Mouse (Mus musculus): ENCODE results near the gene Sstr3. TPM values are rescaled to one million over a fixed set of nuclear protein-coding genes. Genes with fewer than 3 reads are reported as not detected.

Sstr3 gene
- polyA plus RNA-seq (2014; fragmentation: Nextera tagmentation; extraction: Ambion mirVana), result 0.12 TPM in 1 of 2 replicates, not detected in the other

DNA sequence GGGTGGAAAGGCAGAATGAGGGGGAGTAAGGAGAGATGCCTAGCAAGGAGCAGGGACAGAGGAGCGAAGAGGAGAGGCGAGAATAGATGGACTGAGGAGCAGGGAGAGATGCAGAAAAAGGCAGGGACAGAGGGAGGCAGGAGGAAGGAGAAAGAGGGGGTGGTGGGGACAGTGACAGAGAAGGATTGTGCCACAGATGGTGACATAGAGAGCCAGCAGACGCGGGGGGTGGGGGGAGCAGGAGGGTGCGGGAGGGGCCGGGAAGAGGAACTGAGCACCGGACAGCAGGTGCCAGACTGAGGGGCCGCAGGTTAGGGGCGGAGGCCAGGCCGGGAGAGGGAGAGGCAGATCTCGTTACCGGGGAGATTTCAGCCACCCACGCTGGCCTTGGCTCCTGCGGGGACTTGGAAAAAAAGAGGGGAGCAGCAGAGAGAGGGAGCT lies at the start of gene Sstr3:
Gene Sstr3, minus strand, starts transcription at position 125 of the 441 bp plus-strand sequence.
- H3K4me2 ChIP-seq (replicated peaks; ENCODE audit: low read depth, low read length), result no peak within 1 kb of the TSS

GRCm38 (mm10) chr15:78593896-78594425 lies 49.5 kb upstream of the Sstr3 start:
- 92% methylated on average over 7 of the region's 7 CpGs for WGBS

More for the DNA sequence above, at the start of gene Sstr3:
- Histone ChIP-seq H3K27ac (ENCODE audit: low read length) (no peak within 1 kb of the TSS), H3K4me1 (ENCODE audit: control insufficient read depth, insufficient read depth, low read length) (peaks cover 13% of the 10 kb centered on the region; the same call in 1 of the 2 replicates), H3K4me3 (ENCODE audit: low read depth, low read length) (no peak within 1 kb of the TSS), H3K27me3 (ENCODE audit: control insufficient read depth, insufficient read depth, low read length) (no peaks in the 10 kb centered on the region), H3K9me3 (ENCODE audit: control insufficient read depth, low read depth, low read length) (no peaks in the 10 kb centered on the region), H3K36me3 (ENCODE audit: control insufficient read depth, insufficient read depth, low read length) (no peaks in the 10 kb centered on the region), H3K9ac (replicated peaks; ENCODE audit: low read depth, low read length) (no peak within 1 kb of the TSS)
- whole genome bisulfite sequencing, result 6% methylated on average over 14 of the region's 14 CpGs
- ATAC-seq (ENCODE audit: insufficient number of reproducible peaks, insufficient read depth, low FRiP score, low read depth), result no peak

GRCm38 (mm10) chr15:78592452-78592968 lies 48.0 kb upstream of the Sstr3 start:
- H3K4me1 ChIP-seq (ENCODE audit: control insufficient read depth, insufficient read depth, low read length), result 0 out of 2 replicates have a peak, but pooled peaks cover under 1% of the 10 kb centered on the region
- no peak overlapping the region for H3K9ac ChIP-seq (replicated peaks; ENCODE audit: low read depth, low read length)
- no peaks in the 10 kb centered on the region for H3K27me3 ChIP-seq (ENCODE audit: control insufficient read depth, insufficient read depth, low read length)
- WGBS, result 76% methylated on average over 14 of the region's 14 CpGs
- ATAC-seq (ENCODE audit: insufficient number of reproducible peaks, insufficient read depth, low FRiP score, low read depth), result no peak
- H3K36me3 ChIP-seq (ENCODE audit: control insufficient read depth, insufficient read depth, low read length), result no peaks in the 10 kb centered on the region
- no peak overlapping the region for H3K27ac ChIP-seq (ENCODE audit: low read length)
- H3K4me2 ChIP-seq (replicated peaks; ENCODE audit: low read depth, low read length), result no peak overlapping the region
- no peak overlapping the region for H3K4me3 ChIP-seq (ENCODE audit: low read depth, low read length)
- no peaks in the 10 kb centered on the region for H3K9me3 ChIP-seq (ENCODE audit: control insufficient read depth, low read depth, low read length)

More at GRCm38 (mm10) chr15:78593896-78594425, 49.5 kb upstream of the Sstr3 start:
- no peak for ATAC-seq (ENCODE audit: insufficient number of reproducible peaks, insufficient read depth, low FRiP score, low read depth)
- no peaks in the 10 kb centered on the region for H3K36me3 ChIP-seq (ENCODE audit: control insufficient read depth, insufficient read depth, low read length)
- H3K27me3 ChIP-seq (ENCODE audit: control insufficient read depth, insufficient read depth, low read length), result no peaks in the 10 kb centered on the region
- no peak overlapping the region for H3K4me3 ChIP-seq (ENCODE audit: low read depth, low read length)
- H3K9me3 ChIP-seq (ENCODE audit: control insufficient read depth, low read depth, low read length), result no peaks in the 10 kb centered on the region
- H3K4me2 ChIP-seq (replicated peaks; ENCODE audit: low read depth, low read length), result no peak overlapping the region
- H3K27ac ChIP-seq (ENCODE audit: low read length), result no peak overlapping the region
- 0 out of 2 replicates have a peak, but pooled peaks cover 3% of the 10 kb centered on the region for H3K4me1 ChIP-seq (ENCODE audit: control insufficient read depth, insufficient read depth, low read length)
- H3K9ac ChIP-seq (replicated peaks; ENCODE audit: low read depth, low read length), result no peak overlapping the region

- Histone ChIP-seq H3K4me3 (ENCODE audit: low read depth, low read length) (no peak overlapping the region), H3K27me3 (ENCODE audit: control insufficient read depth, insufficient read depth, low read length) (no peaks in the 10 kb centered on the region), H3K9ac (replicated peaks; ENCODE audit: low read depth, low read length) (no peak overlapping the region), H3K9me3 (ENCODE audit: control insufficient read depth, low read depth, low read length) (no peaks in the 10 kb centered on the region), H3K27ac (ENCODE audit: low read length) (no peak overlapping the region), H3K36me3 (ENCODE audit: control insufficient read depth, insufficient read depth, low read length) (no peaks in the 10 kb centered on the region), H3K4me2 (replicated peaks; ENCODE audit: low read depth, low read length) (no peak overlapping the region), H3K4me1 (ENCODE audit: control insufficient read depth, insufficient read depth, low read length) (no peaks in the 10 kb centered on the region)
- no peak for ATAC-seq (ENCODE audit: insufficient number of reproducible peaks, insufficient read depth, low FRiP score, low read depth)
- WGBS, result 59% methylated on average over 15 of the region's 15 CpGs
Measured at GRCm38 (mm10) chr15:78591680-78592451, 47.4 kb upstream of the Sstr3 start.

- Histone ChIP-seq H3K27ac (ENCODE audit: low read length) (no peak overlapping the region), H3K9ac (replicated peaks; ENCODE audit: low read depth, low read length) (no peak overlapping the region), H3K36me3 (ENCODE audit: control insufficient read depth, insufficient read depth, low read length) (no peaks in the 10 kb centered on the region), H3K9me3 (ENCODE audit: control insufficient read depth, low read depth, low read length) (no peaks in the 10 kb centered on the region), H3K27me3 (ENCODE audit: control insufficient read depth, insufficient read depth, low read length) (no peaks in the 10 kb centered on the region), H3K4me2 (replicated peaks; ENCODE audit: low read depth, low read length) (no peak overlapping the region), H3K4me1 (ENCODE audit: control insufficient read depth, insufficient read depth, low read length) (no peaks in the 10 kb centered on the region), H3K4me3 (ENCODE audit: low read depth, low read length) (no peak overlapping the region)
- 82% methylated on average over 6 of the region's 6 CpGs for WGBS
- no peak for ATAC-seq (ENCODE audit: insufficient number of reproducible peaks, insufficient read depth, low FRiP score, low read depth)
Measured at GRCm38 (mm10) chr15:78590785-78591184, 46.3 kb upstream of the Sstr3 start.

GRCm38 (mm10) chr15:78589936-78590335 lies 45.5 kb upstream of the Sstr3 start:
- H3K4me1 ChIP-seq (ENCODE audit: control insufficient read depth, insufficient read depth, low read length), result no peaks in the 10 kb centered on the region
- H3K27me3 ChIP-seq (ENCODE audit: control insufficient read depth, insufficient read depth, low read length), result no peaks in the 10 kb centered on the region
- H3K4me3 ChIP-seq (ENCODE audit: low read depth, low read length), result no peak overlapping the region
- no peak overlapping the region for H3K27ac ChIP-seq (ENCODE audit: low read length)
- WGBS, result 69% methylated on average over 6 of the region's 6 CpGs
- no peak overlapping the region for H3K9ac ChIP-seq (replicated peaks; ENCODE audit: low read depth, low read length)
- no peaks in the 10 kb centered on the region for H3K9me3 ChIP-seq (ENCODE audit: control insufficient read depth, low read depth, low read length)
- no peak overlapping the region for H3K4me2 ChIP-seq (replicated peaks; ENCODE audit: low read depth, low read length)
- H3K36me3 ChIP-seq (ENCODE audit: control insufficient read depth, insufficient read depth, low read length), result no peaks in the 10 kb centered on the region
- ATAC-seq (ENCODE audit: insufficient number of reproducible peaks, insufficient read depth, low FRiP score, low read depth), result no peak

DNA sequence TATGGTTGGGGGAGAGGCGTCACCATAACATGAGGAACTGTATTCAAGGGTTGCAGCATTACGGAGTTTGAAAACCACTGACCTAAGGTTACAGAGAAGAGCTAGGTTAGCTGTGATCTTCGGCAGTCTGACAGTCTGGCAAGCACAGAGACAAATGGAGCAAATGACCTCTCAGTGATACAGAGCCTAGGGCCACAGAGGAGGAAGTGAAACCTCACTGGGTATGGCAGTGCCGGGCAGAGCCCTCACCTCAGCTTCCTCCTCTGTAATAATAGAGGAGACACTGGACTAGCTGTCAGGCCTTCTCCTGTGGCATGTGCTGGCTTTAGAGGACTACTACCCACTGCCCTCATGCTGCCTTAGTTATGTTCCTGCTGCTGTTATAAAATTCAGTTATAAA lies 44.4 kb upstream of the Sstr3 start:
- H3K27me3 ChIP-seq (ENCODE audit: control insufficient read depth, insufficient read depth, low read length), result no peaks in the 10 kb centered on the region
- 74% methylated on average over 4 of the region's 4 CpGs for WGBS
- no peak overlapping the region for H3K27ac ChIP-seq (ENCODE audit: low read length)
- no peak for ATAC-seq (ENCODE audit: insufficient number of reproducible peaks, insufficient read depth, low FRiP score, low read depth)
- H3K9ac ChIP-seq (replicated peaks; ENCODE audit: low read depth, low read length), result no peak overlapping the region
- no peaks in the 10 kb centered on the region for H3K9me3 ChIP-seq (ENCODE audit: control insufficient read depth, low read depth, low read length)
- H3K36me3 ChIP-seq (ENCODE audit: control insufficient read depth, insufficient read depth, low read length), result no peaks in the 10 kb centered on the region
- no peaks in the 10 kb centered on the region for H3K4me1 ChIP-seq (ENCODE audit: control insufficient read depth, insufficient read depth, low read length)
- no peak overlapping the region for H3K4me2 ChIP-seq (replicated peaks; ENCODE audit: low read depth, low read length)
- H3K4me3 ChIP-seq (ENCODE audit: low read depth, low read length), result no peak overlapping the region

DNA sequence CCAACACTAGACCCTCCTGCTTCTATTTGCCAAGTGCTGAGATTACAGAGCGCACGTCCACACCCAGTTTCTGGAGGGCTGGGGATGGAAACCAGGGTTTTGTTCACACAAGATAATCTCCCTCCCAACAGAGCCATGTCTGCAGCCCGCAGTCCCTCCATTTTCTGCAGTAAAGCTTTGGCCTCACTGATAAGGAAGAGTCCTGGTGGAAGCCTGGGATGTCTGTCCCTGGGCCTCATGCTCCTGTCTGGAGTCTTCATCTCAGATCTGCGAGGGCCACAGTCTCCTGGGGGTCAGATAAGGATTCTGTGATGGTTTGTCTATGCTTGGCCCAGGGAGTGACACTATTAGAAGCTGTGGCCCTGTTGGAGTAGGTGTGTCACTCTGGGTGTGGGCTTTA lies 43.6 kb upstream of the Sstr3 start:
- no peak overlapping the region for H3K27ac ChIP-seq (ENCODE audit: low read length)
- H3K27me3 ChIP-seq (ENCODE audit: control insufficient read depth, insufficient read depth, low read length), result no peaks in the 10 kb centered on the region
- no peak for ATAC-seq (ENCODE audit: insufficient number of reproducible peaks, insufficient read depth, low FRiP score, low read depth)
- no peak overlapping the region for H3K4me2 ChIP-seq (replicated peaks; ENCODE audit: low read depth, low read length)
- no peak overlapping the region for H3K4me3 ChIP-seq (ENCODE audit: low read depth, low read length)
- H3K36me3 ChIP-seq (ENCODE audit: control insufficient read depth, insufficient read depth, low read length), result no peaks in the 10 kb centered on the region
- no peaks in the 10 kb centered on the region for H3K4me1 ChIP-seq (ENCODE audit: control insufficient read depth, insufficient read depth, low read length)
- no peaks in the 10 kb centered on the region for H3K9me3 ChIP-seq (ENCODE audit: control insufficient read depth, low read depth, low read length)
- H3K9ac ChIP-seq (replicated peaks; ENCODE audit: low read depth, low read length), result no peak overlapping the region
- WGBS, result 80% methylated on average over 4 of the region's 4 CpGs

All from stomach, embryonic 14.5 days (tissue).